Mouse (Mus musculus) liver, embryonic 11.5 days (tissue): Measurements from ENCODE around the gene Ngp. TPM values are rescaled to one million over a fixed set of nuclear protein-coding genes. Genes with fewer than 3 reads are reported as not detected.
A peak's percentile ranks its signal among the peaks of the same experiment; 100 is the strongest.

Experiments used
- ATAC-seq: fragments of 200-750 bp; cut with Nextera tagmentation; replicated peaks from 2 replicates; pipeline ENCODE4 v1.8.0; 2017; ENCODE audit warnings: moderate number of reproducible peaks, mild to moderate bottlenecking, moderate TSS enrichment, moderate library complexity; ENCODE audit not compliant: low FRiP score
- DNase-seq: peaks from one replicate; pipeline ENCODE4 v3.0.0-alpha.2; 2017; ENCODE audit warnings: low spot score
- H3K27ac ChIP-seq: fragments of 300-500 bp; sonication (generic); 2 replicates; pipeline ENCODE4 v1.5.1; 2014; ENCODE audit warnings: mild to moderate bottlenecking, low read depth, low read length, control low read depth
- H3K27me3 ChIP-seq: fragments of 300-500 bp; sonication (generic); replicated peaks from 2 replicates; pipeline ENCODE4 v1.6.1; 2014; ENCODE audit warnings: low read length, mixed read lengths; ENCODE audit not compliant: control insufficient read depth, insufficient read depth
- H3K36me3 ChIP-seq: fragments of 300-500 bp; sonication (generic); 2 replicates; pipeline ENCODE4 v1.6.1; 2014; ENCODE audit warnings: mild to moderate bottlenecking, low read length, moderate library complexity, mixed read lengths; ENCODE audit not compliant: control insufficient read depth, insufficient read depth
- H3K4me1 ChIP-seq: fragments of 300-500 bp; sonication (generic); replicated peaks from 2 replicates; pipeline ENCODE4 v1.6.1; 2014; ENCODE audit warnings: low read length, mixed read lengths; ENCODE audit not compliant: control insufficient read depth, insufficient read depth
- H3K4me2 ChIP-seq: fragments of 300-500 bp; sonication (generic); 2 replicates; pipeline ENCODE4 v1.6.1; 2014; ENCODE audit warnings: mild to moderate bottlenecking, control low read depth, moderate library complexity
- H3K4me3 ChIP-seq: fragments of 300-500 bp; sonication (generic); 2 replicates; pipeline ENCODE4 v1.5.1; 2014; ENCODE audit warnings: low read depth, low read length, control low read depth
- H3K9ac ChIP-seq: fragments of 300-500 bp; sonication (generic); 2 replicates; pipeline ENCODE4 v1.6.1; 2014; ENCODE audit warnings: low read depth, low read length, control low read depth
- H3K9me3 ChIP-seq: fragments of 300-500 bp; sonication (generic); 2 replicates; pipeline ENCODE4 v1.6.1; 2016; ENCODE audit warnings: low read length, inconsistent platforms, mixed read lengths; ENCODE audit not compliant: control insufficient read depth
- WGBS: fragments of 180-500 bp; shearing (Covaris S2); extraction: QIAGEN DNeasy Blood & Tissue Kit; methylation state at CpG from one replicate; pipeline ENCODE4 v1.1.7; 2014; 5-methylcytosine and 5-hydroxymethylcytosine counted together
- polyA plus RNA-seq: library from polyadenylated mRNA; unstranded; fragments of >200 nt; fragmentation: Nextera tagmentation; extraction: Ambion mirVana; gene quantifications from 2 replicates; pipeline ENCODE4 v1.2.1, GENCODE M21; 2014

The Ngp gene
- polyA plus RNA-seq, 1 experiment from 2014 or later, result 16.6 TPM

GRCm38 (mm10) chr9:110448356-110448755, 28.8 kb downstream of the Ngp start:
- H3K9ac ChIP-seq, result no peak overlapping the region
- no peaks in the 10 kb centered on the region for H3K9me3 ChIP-seq
- peaks cover 6% of the 10 kb centered on the region; the same call in 1 of the 2 replicates for H3K36me3 ChIP-seq
- H3K4me3 ChIP-seq, result no peak overlapping the region
- H3K4me1 ChIP-seq, result 0 out of 2 replicates have a peak, but pooled peaks cover 3% of the 10 kb centered on the region
- no peak overlapping the region for H3K4me2 ChIP-seq
- H3K27me3 ChIP-seq, result no peaks in the 10 kb centered on the region
- DNase-seq (no peak), ATAC-seq (no peak)
- no peak overlapping the region for H3K27ac ChIP-seq
- 77% methylated on average over 15 of the region's 15 CpGs for WGBS

- Histone ChIP-seq H3K4me1 (0 out of 2 replicates have a peak, but pooled peaks cover 3% of the 10 kb centered on the region), H3K27me3 (no peaks in the 10 kb centered on the region), H3K9ac (no peak overlapping the region), H3K27ac (no peak overlapping the region), H3K4me2 (no peak overlapping the region), H3K9me3 (no peaks in the 10 kb centered on the region), H3K36me3 (peaks cover 6% of the 10 kb centered on the region; the same call in 1 of the 2 replicates), H3K4me3 (no peak overlapping the region)
- DNase-seq (peak; percentile 72), ATAC-seq (peak; percentile 79)
- WGBS, result 29% methylated on average over 11 of the region's 11 CpGs
Measured at GRCm38 (mm10) chr9:110448857-110449617, 29.5 kb downstream of the Ngp start.

GRCm38 (mm10) chr9:110452523-110452922, 33.0 kb downstream of the Ngp start:
- H3K4me2 ChIP-seq, result no peak overlapping the region
- 0 out of 2 replicates have a peak, but pooled peaks cover 3% of the 10 kb centered on the region for H3K4me1 ChIP-seq
- no peaks in the 10 kb centered on the region for H3K27me3 ChIP-seq
- ATAC-seq (no peak), DNase-seq (no peak)
- peaks cover 6% of the 10 kb centered on the region; the same call in 1 of the 2 replicates for H3K36me3 ChIP-seq
- H3K9ac ChIP-seq, result no peak overlapping the region
- WGBS, result 53% methylated on average over 3 of the region's 3 CpGs
- H3K27ac ChIP-seq, result no peak overlapping the region
- no peak overlapping the region for H3K4me3 ChIP-seq
- H3K9me3 ChIP-seq, result no peaks in the 10 kb centered on the region

- Histone ChIP-seq H3K9me3 (no peaks in the 10 kb centered on the region), H3K4me2 (no peak overlapping the region), H3K36me3 (no peaks in the 10 kb centered on the region; the same call in 1 of the 2 replicates), H3K4me1 (peaks cover 16% of the 10 kb centered on the region), H3K9ac (no peak overlapping the region), H3K27me3 (no peaks in the 10 kb centered on the region), H3K27ac (no peak overlapping the region), H3K4me3 (no peak overlapping the region)
- no peak for ATAC-seq
- no peak for DNase-seq
- WGBS, result 80% methylated on average over 3 of the region's 3 CpGs
Measured at GRCm38 (mm10) chr9:110457926-110458325, 38.4 kb downstream of the Ngp start.

DNA sequence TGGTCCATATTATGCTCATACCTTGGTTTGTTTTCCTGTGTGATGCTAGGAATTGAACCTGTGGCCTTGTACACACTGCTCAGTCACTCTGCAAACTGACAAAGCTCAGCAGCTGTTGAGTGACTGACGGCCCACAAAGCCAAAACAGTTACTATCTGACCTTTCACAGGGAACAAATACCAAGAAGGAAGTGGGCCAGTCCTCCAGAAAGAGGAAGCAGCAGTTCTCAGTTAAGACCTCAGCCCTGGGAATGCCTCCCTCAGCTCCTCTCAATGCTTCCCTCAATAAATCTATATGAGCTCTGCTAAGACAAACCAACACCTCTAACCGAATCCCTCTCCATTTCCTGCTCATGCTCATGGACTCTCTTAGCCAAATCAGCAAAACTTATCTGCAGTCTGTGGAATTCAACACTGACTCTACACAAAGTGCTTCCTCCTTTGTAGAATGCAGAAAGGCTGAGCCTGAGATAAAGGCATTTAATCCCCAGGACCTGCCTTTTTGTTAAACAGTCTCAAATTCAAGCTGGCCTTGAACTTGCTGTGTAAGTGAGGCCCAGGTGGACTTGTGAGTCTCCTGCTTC, 39.7 kb downstream of the Ngp start:
- H3K9ac ChIP-seq, result no peak overlapping the region
- 19% methylated on average over 2 of the region's 2 CpGs for WGBS
- H3K4me3 ChIP-seq, result no peak overlapping the region
- H3K27me3 ChIP-seq, result no peaks in the 10 kb centered on the region
- H3K4me2 ChIP-seq, result no peak overlapping the region
- ATAC-seq, result peak; percentile 35; the same call in 1 of the 2 replicates
- DNase-seq, result no peak
- peak overlapping the region; percentile 51 for H3K27ac ChIP-seq
- peaks cover 16% of the 10 kb centered on the region for H3K4me1 ChIP-seq
- H3K9me3 ChIP-seq, result no peaks in the 10 kb centered on the region
- no peaks in the 10 kb centered on the region; the same call in 1 of the 2 replicates for H3K36me3 ChIP-seq

DNA sequence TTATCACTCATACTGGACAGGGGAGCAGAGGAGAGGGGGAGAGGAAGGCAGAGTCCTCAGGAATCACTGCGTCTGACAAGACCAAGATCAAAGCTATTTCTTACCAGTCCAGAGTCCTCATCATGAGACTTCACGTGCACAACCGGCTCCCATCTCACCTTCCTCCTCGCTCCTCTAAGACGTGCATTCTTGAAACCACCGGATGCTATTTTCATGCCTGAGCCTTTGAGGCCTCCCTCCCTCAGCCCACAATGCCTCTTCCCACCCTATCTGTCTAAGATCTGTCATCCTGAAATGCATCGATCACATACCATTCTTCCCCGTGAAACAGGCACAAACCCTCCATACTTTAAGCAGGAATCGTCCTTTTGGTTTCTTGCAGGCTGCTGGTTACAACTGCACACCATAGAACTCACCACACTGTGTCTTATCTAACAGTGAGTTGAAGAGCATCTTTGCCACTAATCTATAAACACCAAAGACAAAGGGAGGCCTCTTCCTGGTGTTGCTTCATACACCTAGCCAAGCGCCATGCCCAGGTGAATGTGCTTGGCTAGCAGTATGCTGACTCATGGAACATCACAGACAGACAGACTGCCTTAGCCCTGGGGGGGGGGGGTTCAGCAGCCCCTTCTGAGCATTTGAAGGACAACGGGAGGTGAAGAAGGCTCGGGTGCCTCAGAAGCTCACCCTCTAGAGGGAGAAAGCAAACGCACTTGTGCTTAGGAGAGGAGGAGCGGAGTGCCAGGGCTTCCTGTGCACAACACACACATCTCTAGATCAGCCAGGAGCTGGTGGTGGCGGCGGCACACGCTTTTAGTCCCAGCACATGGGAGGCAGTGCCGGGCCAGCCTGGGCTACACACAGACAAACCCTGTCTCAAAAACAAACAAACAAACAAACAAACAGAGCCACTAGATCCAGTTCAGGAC, 41.6 kb downstream of the Ngp start:
- Histone ChIP-seq H3K4me3 (no peak overlapping the region), H3K4me2 (no peak overlapping the region), H3K9ac (no peak overlapping the region), H3K27me3 (no peaks in the 10 kb centered on the region), H3K27ac (no peak overlapping the region), H3K36me3 (no peaks in the 10 kb centered on the region), H3K9me3 (no peaks in the 10 kb centered on the region), H3K4me1 (peaks cover 16% of the 10 kb centered on the region)
- ATAC-seq, result peak; percentile 27; the same call in 1 of the 2 replicates
- 56% methylated on average over 18 of the region's 18 CpGs for WGBS
- DNase-seq, result no peak

- Histone ChIP-seq H3K4me3 (no peak overlapping the region), H3K27me3 (no peaks in the 10 kb centered on the region), H3K27ac (no peak overlapping the region), H3K9ac (no peak overlapping the region), H3K36me3 (no peaks in the 10 kb centered on the region), H3K9me3 (no peaks in the 10 kb centered on the region), H3K4me2 (no peak overlapping the region), H3K4me1 (peaks cover 16% of the 10 kb centered on the region)
- DNase-seq, result no peak
- no peak for ATAC-seq
- 66% methylated on average over 7 of the region's 7 CpGs for WGBS
Measured at GRCm38 (mm10) chr9:110462321-110462720, 42.8 kb downstream of the Ngp start.

- WGBS, result 48% methylated on average over 6 of the region's 6 CpGs
Measured at GRCm38 (mm10) chr9:110463983-110464591, 44.5 kb downstream of the Ngp start.

More at GRCm38 (mm10) chr9:110463983-110464591, 44.5 kb downstream of the Ngp start:
- Histone ChIP-seq H3K4me2 (no peak overlapping the region), H3K36me3 (no peaks in the 10 kb centered on the region), H3K9me3 (no peaks in the 10 kb centered on the region), H3K27me3 (no peaks in the 10 kb centered on the region), H3K9ac (no peak overlapping the region), H3K4me1 (peaks cover 12% of the 10 kb centered on the region), H3K27ac (no peak overlapping the region), H3K4me3 (no peak overlapping the region)
- no peak for DNase-seq
- ATAC-seq, result no peak
